Mouse (Mus musculus) olfactory bulb, adult 2 months (tissue): ENCODE results near the gene Tbc1d16. TPM values are rescaled to one million over a fixed set of nuclear protein-coding genes. Genes with fewer than 3 reads are reported as not detected.

ENCODE experiments used
- H3K27ac ChIP-seq: fragments of 200-500 bp; 2 replicates; pipeline ENCODE4 v1.5.1; 2012; ENCODE audit warnings: low read depth, low read length; ENCODE audit not compliant: insufficient read depth
- H3K4me1 ChIP-seq: fragments of 200-500 bp; 2 replicates; pipeline ENCODE4 v1.6.1; 2012; ENCODE audit warnings: low read length; ENCODE audit not compliant: control insufficient read depth, insufficient read depth
- H3K4me3 ChIP-seq: fragments of 200-500 bp; 2 replicates; pipeline ENCODE4 v1.5.1; 2012; ENCODE audit warnings: mild to moderate bottlenecking, low read depth, low read length, moderate library complexity; ENCODE audit not compliant: insufficient read depth
- CTCF ChIP-seq: fragments of 200-500 bp; IDR thresholded peaks from 2 replicates; pipeline ENCODE4 v1.5.1; 2012; ENCODE audit warnings: low read depth, mild to moderate bottlenecking, low read length, moderate library complexity; ENCODE audit not compliant: insufficient read depth
- POLR2A ChIP-seq: fragments of 200-500 bp; IDR thresholded peaks from 2 replicates; pipeline ENCODE4 v1.6.1; 2012; ENCODE audit warnings: mild to moderate bottlenecking, low read depth, low read length, moderate library complexity; ENCODE audit not compliant: insufficient read depth
- WGBS: fragments of 180-500 bp; shearing (Covaris S2); methylation state at CpG from one replicate; pipeline ENCODE4 v1.1.7; 2018; 5-methylcytosine and 5-hydroxymethylcytosine counted together
- polyA plus RNA-seq: library from polyadenylated mRNA; stranded (reverse); fragments of >200 nt; gene quantifications from 2 replicates; pipeline ENCODE4 v1.2.4, GENCODE M21; 2012; ENCODE audit warnings: low replicate concordance; ENCODE audit not compliant: missing spikeins, insufficient read depth, insufficient read length

Tbc1d16 gene
- polyA plus RNA-seq, 1 experiment, result not detected

GRCm38 (mm10) chr11:119146140-119146539, 82.2 kb downstream of the Tbc1d16 start:
- WGBS, result 58% methylated on average over 12 of the region's 12 CpGs
- TF ChIP-seq POLR2A (no peak), CTCF (no peak)
- Histone ChIP-seq H3K4me1 (peaks cover 30% of the 10 kb centered on the region), H3K27ac (no peak overlapping the region), H3K4me3 (no peak overlapping the region)

- Histone ChIP-seq H3K27ac (no peak overlapping the region), H3K4me3 (no peak overlapping the region), H3K4me1 (peaks cover 18% of the 10 kb centered on the region)
- TF ChIP-seq POLR2A, result no peak
- TF ChIP-seq CTCF, result no peak
- WGBS, result 72% methylated on average over 16 of the region's 16 CpGs
Measured at GRCm38 (mm10) chr11:119144801-119145475, 83.4 kb downstream of the Tbc1d16 start.

- no peak overlapping the region for H3K27ac ChIP-seq
- H3K4me3 ChIP-seq, result no peak overlapping the region
- 85% methylated on average over 16 of the region's 16 CpGs for WGBS
- no peak for TF ChIP-seq CTCF
- no peak for TF ChIP-seq POLR2A
- H3K4me1 ChIP-seq, result peaks cover 14% of the 10 kb centered on the region
Measured at GRCm38 (mm10) chr11:119143376-119144002, 84.8 kb downstream of the Tbc1d16 start.

DNA sequence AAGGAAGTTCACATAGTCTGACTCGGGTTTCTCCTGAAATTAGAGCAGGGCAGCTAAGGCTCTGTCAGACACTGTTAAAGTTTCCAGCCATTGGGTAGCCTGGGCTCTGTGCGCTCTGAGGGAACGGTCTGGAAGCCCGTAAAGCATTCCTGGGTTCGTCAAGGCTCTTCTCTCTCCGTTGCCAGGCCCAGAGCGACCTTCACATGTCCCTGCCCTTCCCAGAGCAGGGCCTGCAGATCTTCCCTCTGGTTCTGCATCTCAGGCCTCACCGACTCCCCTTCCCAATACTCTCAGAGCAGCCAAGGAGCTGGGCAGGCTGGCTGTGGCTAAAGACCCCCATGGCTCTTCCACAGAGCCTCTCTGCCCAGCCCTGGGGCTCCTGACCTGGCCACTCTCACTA, 85.7 kb downstream of the Tbc1d16 start:
- peaks cover 14% of the 10 kb centered on the region for H3K4me1 ChIP-seq
- WGBS, result 90% methylated on average over 8 of the region's 8 CpGs

DNA sequence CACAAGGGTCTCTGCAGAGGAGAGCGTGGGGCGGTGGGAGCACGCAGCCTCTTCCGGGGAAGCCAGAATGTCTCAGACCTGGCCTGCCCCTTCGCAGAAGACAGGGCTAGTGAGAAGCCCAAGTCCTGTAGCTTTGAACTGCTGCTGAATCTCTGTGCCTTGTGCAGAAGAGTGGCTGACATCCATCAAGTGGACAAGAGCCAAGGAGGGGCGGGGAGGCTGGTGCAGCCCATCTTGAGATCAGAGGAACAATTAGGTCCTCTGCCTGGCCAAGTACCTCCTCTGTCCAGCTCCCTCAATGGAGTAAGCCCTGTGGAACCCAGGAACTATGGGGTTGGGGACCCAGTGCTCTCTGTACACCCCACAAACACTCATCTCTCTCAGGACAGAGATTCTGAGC, 89.3 kb downstream of the Tbc1d16 start:
- 82% methylated on average over 6 of the region's 6 CpGs for WGBS
- TF ChIP-seq CTCF, result no peak
- TF ChIP-seq POLR2A, result no peak

More for the DNA sequence above, 85.7 kb downstream of the Tbc1d16 start:
- Histone ChIP-seq H3K27ac (no peak overlapping the region), H3K4me3 (no peak overlapping the region)
- TF ChIP-seq POLR2A (no peak), CTCF (no peak)

DNA sequence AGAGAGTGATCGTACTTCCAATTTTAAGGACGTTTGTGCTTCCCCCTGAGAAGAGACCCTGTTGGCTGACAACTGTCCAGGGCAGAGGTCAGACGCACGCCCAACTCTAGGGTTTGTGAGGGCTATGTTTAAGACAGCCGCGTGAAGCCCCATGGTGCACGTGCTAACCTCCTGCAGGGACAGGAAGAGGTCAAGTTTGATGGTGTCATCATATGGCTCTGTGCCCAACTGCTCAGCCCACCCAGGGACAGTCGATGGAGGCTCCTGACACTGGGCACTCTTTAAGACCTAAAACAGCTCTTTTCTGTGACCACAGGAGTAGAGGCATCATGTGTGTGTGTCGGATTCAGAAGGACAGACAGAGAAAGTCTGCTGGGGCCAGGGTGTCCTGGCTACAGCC, 90.1 kb downstream of the Tbc1d16 start:
- H3K27ac ChIP-seq, result no peak overlapping the region
- H3K4me3 ChIP-seq, result no peak overlapping the region
- H3K4me1 ChIP-seq, result peaks cover 15% of the 10 kb centered on the region
- 72% methylated on average over 9 of the region's 9 CpGs for WGBS
- TF ChIP-seq POLR2A, result no peak
- no peak for TF ChIP-seq CTCF

More for the DNA sequence above, 89.3 kb downstream of the Tbc1d16 start:
- H3K27ac ChIP-seq, result no peak overlapping the region
- H3K4me3 ChIP-seq, result no peak overlapping the region
- H3K4me1 ChIP-seq, result peaks cover 15% of the 10 kb centered on the region

DNA sequence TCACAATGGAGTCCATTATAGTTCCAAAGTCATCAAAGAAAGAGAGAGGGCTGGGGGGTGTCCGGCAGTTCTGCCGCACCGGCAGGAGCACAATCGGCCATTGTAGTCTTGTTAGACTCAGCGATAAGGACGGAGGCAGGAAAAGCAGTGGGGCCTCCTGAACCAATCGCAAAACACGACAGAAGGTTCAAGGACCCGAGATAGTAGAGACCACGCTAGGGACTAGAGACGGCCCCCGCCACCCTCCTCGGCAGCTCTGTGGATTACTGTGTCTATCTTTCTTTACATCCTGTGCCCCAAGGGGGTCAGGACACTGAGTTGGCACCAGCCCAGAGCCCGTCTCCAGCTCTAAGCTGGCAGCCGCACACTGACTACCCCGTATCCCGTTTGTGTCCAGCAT, 93.7 kb downstream of the Tbc1d16 start:
- H3K4me3 ChIP-seq, result no peak overlapping the region
- WGBS, result 38% methylated on average over 17 of the region's 17 CpGs
- TF ChIP-seq CTCF (no peak), POLR2A (no peak)
- H3K27ac ChIP-seq, result no peak overlapping the region
- peaks cover 22% of the 10 kb centered on the region for H3K4me1 ChIP-seq

- no peak overlapping the region for H3K4me3 ChIP-seq
- 71% methylated on average over 5 of the region's 5 CpGs for WGBS
- no peak overlapping the region for H3K27ac ChIP-seq
- TF ChIP-seq CTCF (no peak), POLR2A (no peak)
- peaks cover 32% of the 10 kb centered on the region for H3K4me1 ChIP-seq
Measured at GRCm38 (mm10) chr11:119133437-119134221, 94.7 kb downstream of the Tbc1d16 start.
